Mouse (Mus musculus): ENCODE data around the gene Aldh16a1.

GRCm38 (mm10) chr7:45190186-45190585, 35.8 kb upstream of the Aldh16a1 start:
- no peak for TF ChIP-seq CTCF (conservative IDR thresholded peaks at IDR 0.05; ENCODE audit: low read length)
- TF ChIP-seq NANOG (IDR thresholded peaks at IDR 0.05; ENCODE audit: borderline replicate concordance, low read length) = no peak

Data from E14TG2a.4 (cell line).